Mouse (Mus musculus): ENCODE results near the gene Snap91.
A peak's percentile ranks its signal among the peaks of the same experiment; 100 is the strongest.

Gene Snap91

GRCm38 (mm10) chr9:86810696-86811232, 69.7 kb downstream of the Snap91 start:
- DNase-seq, result no peak

DNA sequence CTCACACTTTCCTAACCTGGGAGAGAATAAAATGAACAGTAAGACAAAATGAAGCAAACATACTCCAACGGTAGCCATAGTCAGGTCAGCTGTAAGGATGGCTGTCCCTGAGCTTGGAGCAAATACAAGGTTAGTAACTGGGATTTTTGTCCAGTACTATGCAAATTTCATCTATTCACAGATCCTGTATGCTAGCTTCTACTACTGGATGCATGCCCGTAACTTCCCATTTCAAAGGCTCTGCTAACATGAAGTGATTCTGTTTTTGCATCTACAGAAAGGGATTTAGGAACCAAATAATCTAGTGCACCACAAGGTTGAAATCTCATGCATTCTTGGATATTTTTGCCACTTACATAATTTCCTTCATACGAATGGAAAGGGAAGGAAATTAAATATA, 70.2 kb downstream of the Snap91 start:
- DNase-seq, result no peak

GRCm38 (mm10) chr9:86800600-86801163, 79.8 kb downstream of the Snap91 start:
- DNase-seq, result peak; percentile 44

GRCm38 (mm10) chr9:86799099-86799498, 81.4 kb downstream of the Snap91 start:
- no peak for DNase-seq

GRCm38 (mm10) chr9:86798686-86799085, 81.8 kb downstream of the Snap91 start:
- DNase-seq, result no peak

DNA sequence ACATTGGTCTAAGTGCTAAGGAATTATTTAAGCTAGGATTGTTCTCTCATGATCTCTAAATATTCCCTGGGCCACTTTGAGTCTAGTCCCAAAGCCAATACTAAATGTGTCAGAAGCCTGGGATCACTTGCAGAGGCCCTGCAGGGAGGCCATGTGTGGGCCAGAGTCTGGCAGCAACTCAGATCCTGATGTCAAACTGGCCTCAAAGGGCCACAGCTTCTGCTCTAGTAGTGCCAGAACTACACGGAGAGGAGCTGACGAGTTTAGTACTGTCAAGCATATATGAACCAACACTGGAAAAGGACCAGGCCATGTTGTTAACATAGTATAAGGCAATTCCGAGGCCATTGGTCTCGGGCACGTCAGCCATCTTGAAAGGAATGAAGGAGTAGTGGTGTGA, 82.3 kb downstream of the Snap91 start:
- DNase-seq, result no peak

GRCm38 (mm10) chr9:86797553-86797952, 82.9 kb downstream of the Snap91 start:
- DNase-seq, result no peak

GRCm38 (mm10) chr9:86795236-86795635, 85.2 kb downstream of the Snap91 start:
- DNase-seq, result no peak

DNA sequence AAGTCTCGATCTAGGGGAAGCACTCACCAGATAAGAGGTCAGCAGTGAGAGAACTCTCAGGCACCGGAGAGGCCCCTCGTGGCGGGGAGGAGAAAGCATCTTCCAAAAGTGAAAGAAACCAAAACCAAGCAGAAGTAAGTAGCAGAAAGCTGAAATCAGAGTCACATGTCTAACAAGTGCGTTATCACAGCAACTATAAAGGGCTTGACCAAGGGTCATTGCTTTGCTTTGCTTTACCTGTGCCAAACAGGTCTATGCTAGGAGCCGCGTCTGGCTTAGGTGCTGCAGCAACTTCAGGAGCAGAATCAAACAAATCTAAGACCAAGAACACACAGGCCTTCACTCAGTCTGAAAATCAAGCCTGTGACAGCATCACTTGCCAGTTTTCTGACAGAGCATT, 88.5 kb downstream of the Snap91 start:
- no peak for DNase-seq

GRCm38 (mm10) chr9:86789186-86789585, 91.3 kb downstream of the Snap91 start:
- DNase-seq, result peak; percentile 17

- no peak for DNase-seq
Measured at GRCm38 (mm10) chr9:86782836-86783235, 97.6 kb downstream of the Snap91 start.

DNA sequence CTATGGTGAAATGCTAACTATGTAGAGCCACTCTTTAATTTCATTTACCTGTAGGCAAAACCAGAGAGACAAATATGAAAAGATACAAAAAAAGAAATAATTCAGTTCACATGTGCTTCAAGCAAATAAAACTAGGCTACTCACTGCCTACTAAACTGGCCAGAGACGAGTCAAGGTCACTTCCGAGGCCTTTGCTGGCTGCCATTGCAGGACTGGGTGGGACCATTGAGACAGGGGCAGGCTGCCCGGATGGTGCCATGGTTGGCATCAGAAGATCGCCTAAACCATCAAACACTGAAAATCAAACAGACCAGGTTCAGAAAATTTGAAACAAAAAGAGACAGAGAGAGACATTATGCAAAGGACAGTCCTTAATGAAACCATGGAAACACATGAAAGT, 99.0 kb downstream of the Snap91 start:
- DNase-seq, result no peak

DNA sequence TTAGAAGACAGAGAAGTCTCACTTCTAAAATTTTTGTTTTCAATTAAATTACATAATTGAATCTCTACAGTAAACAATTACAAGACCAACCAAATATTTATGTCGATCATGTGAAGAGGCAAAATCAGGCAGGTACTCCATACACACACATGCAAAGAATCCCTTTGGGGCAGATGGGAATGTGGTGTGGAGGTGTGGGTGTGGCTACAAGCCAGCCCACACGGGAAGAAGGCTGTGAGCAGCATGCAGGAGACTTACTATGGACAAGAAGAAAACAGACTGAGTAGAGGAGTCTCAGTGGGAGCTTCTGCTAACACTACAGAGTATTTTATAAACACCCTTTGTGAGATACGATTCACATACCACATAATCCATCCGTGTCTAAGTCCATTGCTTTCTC, 102.2 kb downstream of the Snap91 start:
- DNase-seq, result no peak

GRCm38 (mm10) chr9:86777309-86777708, 103.1 kb downstream of the Snap91 start:
- peak; percentile 3 for DNase-seq

- DNase-seq, result no peak
Measured at GRCm38 (mm10) chr9:86775374-86775773, 105.1 kb downstream of the Snap91 start.

DNA sequence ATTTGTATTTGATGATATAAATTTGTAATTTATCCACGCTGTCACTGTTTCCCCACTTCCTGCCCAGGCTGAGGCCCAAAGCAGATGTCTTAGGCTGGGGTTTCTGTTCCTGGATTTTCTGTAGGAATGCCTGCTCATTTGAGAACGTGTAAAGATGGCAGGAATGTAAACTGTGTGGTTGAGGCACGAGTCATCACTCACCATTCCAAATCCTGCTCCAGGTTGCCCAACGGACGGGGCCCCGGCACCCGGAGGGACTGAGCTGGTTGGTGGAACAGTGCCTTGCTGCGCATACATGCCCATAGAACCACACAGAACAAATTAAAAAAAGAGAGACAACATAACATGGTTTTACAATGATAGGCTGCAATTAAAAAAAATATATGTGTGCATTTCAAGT, 106.5 kb downstream of the Snap91 start:
- no peak for DNase-seq

DNA sequence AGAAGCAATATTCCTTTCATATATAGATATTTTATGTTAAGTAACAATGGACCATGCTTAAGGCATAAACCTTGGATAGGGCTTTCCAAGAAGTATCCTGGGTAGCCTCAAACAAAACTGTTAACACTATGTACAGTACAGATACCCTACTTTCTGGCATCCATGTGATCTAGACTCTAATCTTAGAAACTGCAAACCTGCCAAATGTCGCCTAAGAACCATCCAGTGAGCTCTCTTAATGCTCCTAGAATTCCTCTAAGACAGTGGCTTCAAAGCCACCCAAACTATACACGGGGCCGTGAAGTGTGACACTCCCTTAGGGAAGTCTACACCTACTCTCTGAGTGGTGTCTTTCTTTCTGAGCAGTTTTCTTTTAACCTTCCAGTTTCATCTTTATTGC, 107.6 kb downstream of the Snap91 start:
- no peak for DNase-seq

DNA sequence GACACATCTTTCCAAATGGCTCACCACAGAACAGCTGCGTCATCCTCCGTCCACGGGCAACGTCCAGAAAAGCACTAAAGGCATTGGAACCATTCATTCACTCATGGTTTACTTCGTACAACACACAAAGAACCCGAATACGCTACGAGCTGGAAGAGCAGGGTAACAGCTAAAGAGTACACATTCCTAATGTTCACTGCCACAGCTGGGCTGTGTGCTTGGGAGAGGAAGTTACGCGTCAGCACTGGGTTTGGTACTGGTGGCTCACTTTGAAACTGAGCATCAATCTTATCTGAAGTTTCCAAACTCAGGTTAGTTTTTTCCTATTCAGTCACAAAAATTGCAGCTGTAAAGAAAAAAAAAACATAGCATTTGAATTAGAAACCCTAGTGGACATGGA, 113.5 kb downstream of the Snap91 start:
- no peak for DNase-seq

DNA sequence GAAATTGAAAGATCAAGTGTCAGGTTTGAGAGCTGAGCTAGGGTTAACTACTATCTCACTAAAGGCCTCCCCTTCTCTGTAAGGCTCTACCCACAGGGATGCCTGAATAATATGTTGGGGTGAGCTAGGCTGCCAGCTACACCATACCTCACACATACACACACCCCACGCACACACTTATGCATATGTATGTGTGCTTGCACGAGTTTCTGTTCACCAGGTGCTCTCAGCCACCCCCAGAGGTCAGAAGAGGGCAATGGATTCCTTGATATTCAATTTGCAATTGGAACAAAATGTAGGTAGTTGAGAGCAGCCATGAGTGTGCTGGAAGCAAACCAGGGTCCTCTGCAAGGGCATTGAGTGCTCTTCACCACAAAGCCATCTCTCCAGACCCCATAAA, 116.5 kb downstream of the Snap91 start:
- no peak for DNase-seq

DNA sequence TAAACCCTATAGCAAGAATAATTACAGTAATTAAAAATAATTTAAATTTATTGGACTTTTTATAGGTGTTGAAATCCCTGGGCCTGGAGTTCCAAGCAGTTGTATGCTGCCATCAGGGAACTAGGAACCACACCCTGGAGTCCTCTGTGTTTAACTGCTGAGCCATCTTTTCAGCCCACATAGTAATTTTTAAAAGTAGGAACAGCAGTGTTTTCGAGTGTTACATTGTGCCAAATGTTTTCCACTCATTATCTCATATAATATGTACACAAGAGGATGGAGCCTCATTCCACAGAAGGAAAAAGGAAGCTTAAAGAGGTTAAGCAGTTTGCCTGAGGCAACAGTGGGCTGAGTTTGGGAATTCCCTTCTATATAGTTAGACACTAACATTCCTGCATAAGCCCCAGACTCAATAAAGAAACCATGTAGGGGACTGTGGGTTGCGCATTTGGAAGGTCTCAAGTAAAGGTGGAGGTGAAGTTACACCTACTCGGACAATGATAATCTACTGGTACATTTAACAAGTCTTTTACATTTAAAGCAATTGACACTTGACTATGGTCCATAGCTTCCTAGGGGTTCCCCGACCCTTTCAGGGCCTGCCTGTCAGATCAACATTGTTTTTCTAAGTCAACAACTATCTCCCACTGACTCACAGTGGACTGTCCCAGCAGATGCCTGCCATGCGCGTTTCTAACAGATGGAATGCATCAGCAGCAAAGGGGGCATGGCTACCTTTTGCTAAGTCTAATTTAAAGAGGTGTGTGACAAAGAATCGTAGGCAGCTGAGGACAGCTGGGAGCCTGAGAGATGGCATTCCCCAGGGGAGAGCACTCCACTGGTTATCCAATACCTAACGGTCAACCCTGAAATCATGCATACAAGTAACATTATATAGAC, 117.7 kb downstream of the Snap91 start:
- DNase-seq, result no peak

GRCm38 (mm10) chr9:86745926-86746581, 134.4 kb downstream of the Snap91 start:
- peak; percentile 73 for DNase-seq

- DNase-seq, result no peak
Measured at GRCm38 (mm10) chr9:86744041-86744440, 136.4 kb downstream of the Snap91 start.
